Mouse (Mus musculus) hindlimb bud, embryonic 11.5 days (tissue): ENCODE measurements around the gene Grin2c.

ENCODE experiments used
- DNase-seq: peaks from one replicate; pipeline ENCODE4 v3.0.0-alpha.2; 2012; ENCODE audit warnings: low read depth, low spot score; ENCODE audit errors: extremely low spot score

Grin2c gene

GRCm38 (mm10) chr11:115232889-115233288, 34.2 kb downstream of the Grin2c start:
- DNase-seq = no peak

DNA sequence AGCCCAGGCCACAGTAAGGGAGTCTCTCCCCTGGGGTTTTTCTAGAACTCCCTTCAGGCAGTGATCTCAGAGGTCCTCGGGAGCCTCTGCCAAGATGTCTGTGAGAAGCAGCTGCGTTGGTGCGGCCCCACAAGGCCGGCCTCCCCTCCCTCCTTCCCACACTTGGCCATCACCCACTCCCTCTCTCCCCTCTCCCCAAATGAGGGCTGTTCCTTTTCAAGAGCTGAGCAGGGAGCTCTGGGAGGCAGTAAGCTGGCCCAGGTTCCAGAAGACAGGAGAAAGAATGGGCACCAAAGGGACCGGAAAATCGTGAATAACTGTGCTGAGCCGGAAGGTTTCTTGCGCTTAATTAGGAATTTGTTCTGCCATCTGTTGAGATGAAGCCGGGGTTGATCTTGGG, 35.1 kb downstream of the Grin2c start:
- no peak for DNase-seq

DNA sequence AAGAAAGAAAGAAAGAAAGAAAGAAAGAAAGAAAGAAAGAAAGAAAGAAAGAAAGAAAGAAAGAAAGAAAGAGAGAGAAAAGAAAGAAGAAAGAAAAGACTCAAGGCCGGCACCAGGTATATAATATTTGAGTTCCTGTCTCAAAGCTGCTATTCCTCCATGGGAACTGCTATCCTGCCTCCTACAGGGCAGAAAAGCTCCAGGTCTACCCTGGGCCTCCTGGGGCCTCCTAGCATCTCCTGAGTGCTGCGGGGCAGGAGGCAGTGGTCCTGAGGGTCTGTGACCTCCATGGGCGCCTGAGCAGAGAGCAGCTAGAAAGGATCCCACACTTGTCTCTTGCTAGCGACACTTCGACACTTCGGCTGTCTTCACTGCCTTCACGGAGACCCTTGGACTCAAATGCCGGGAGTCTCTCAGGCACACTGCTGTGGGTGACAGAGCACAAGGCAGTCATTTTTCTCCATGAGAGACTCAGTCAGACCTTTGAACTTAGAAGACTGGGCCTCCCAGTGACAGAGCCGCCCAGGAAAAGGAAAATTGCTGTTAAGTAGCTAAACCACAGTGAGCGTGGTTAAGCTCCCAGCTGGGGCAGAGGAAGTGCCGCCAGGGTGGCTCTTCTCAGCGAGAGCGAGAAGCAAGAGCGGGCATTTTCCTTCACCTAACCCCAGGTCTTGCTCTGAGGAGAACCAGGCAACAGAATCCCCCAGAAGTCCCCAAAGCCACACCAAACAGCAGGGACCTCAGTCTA, 35.7 kb downstream of the Grin2c start:
- DNase-seq = no peak

- no peak for DNase-seq
Measured at GRCm38 (mm10) chr11:115229021-115229930, 37.8 kb downstream of the Grin2c start.

- no peak for DNase-seq
Measured at GRCm38 (mm10) chr11:115228430-115228829, 38.6 kb downstream of the Grin2c start.

GRCm38 (mm10) chr11:115227640-115228039, 39.4 kb downstream of the Grin2c start:
- no peak for DNase-seq

DNA sequence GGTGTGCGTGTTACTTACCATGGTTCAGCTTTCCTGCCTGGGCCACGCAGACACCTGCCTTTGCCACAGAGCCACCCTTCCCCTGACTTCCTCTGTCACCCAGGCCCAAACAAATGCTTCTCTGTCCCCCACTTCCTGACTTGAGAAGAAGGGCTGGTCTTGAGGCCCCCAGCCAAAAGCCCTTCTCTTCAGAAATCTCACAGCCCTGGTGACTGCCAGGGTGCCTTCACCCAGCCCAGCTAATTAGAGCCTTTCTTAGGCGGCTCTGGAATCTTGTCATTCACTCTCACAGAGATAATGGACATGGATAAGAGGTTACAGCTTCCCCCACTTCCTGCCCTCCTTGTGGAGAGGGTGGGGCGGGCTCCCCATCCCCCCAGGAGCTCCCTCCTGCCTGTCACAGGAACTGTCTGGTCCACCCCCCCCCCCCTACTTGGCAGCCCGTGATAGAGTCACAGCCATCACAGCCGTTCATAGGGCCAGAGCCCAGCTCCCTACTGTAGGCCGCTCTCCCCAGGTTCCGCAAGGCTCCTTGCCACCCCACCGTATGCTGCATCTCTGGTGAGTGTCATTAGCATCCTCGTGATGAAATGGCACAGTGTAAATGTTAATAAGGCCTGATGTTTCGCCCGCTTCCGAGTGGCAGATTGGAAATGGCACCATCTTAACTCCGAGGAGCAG, 40.1 kb downstream of the Grin2c start:
- no peak for DNase-seq

- DNase-seq = no peak
Measured at GRCm38 (mm10) chr11:115225301-115225700, 41.7 kb downstream of the Grin2c start.

GRCm38 (mm10) chr11:115224889-115225288, 42.2 kb downstream of the Grin2c start:
- DNase-seq = no peak

GRCm38 (mm10) chr11:115223877-115224276, 43.2 kb downstream of the Grin2c start:
- DNase-seq = no peak

- DNase-seq = no peak
Measured at GRCm38 (mm10) chr11:115223451-115223850, 43.6 kb downstream of the Grin2c start.

DNA sequence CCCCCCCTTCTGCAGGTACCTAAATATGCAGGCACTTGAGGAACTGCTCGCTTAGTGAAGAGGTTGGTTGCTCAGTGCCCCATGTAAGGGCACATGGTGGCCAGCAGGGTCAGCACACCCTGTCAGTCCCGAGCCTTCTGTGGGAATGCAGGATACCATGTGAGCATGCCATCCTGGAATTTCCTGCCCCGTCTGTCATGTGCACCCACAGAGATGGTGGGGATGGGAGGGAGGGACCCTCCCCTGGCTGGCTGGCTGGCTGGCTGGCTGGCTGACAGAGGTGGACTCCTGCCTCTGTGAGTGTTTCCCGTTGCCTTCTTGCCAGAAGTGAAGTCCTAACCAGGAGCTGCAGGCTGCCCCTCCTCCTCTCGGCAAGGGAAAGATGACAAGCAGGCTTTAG, 44.5 kb downstream of the Grin2c start:
- no peak for DNase-seq

GRCm38 (mm10) chr11:115222077-115222476, 45.0 kb downstream of the Grin2c start:
- no peak for DNase-seq

DNA sequence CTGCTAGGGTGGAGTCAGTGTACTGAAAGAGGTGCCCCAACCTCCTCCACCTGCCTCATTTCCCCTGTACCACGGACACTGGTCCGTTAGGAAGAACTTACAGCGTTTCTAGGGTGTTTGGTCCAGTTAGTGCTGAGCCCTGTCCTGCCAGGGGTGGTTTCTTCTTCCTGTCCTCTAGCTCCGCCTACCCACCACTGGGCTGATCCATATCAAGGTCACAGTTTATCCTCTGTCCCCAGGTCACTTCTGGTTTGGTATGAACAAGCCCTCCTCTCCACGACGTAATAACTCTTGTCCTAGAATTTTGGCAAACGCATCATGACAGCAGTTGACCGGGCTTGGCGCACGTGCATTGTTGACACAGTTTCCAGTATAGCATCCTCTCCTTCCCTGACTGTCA, 47.4 kb downstream of the Grin2c start:
- no peak for DNase-seq

GRCm38 (mm10) chr11:115219263-115219662, 47.8 kb downstream of the Grin2c start:
- DNase-seq = no peak

DNA sequence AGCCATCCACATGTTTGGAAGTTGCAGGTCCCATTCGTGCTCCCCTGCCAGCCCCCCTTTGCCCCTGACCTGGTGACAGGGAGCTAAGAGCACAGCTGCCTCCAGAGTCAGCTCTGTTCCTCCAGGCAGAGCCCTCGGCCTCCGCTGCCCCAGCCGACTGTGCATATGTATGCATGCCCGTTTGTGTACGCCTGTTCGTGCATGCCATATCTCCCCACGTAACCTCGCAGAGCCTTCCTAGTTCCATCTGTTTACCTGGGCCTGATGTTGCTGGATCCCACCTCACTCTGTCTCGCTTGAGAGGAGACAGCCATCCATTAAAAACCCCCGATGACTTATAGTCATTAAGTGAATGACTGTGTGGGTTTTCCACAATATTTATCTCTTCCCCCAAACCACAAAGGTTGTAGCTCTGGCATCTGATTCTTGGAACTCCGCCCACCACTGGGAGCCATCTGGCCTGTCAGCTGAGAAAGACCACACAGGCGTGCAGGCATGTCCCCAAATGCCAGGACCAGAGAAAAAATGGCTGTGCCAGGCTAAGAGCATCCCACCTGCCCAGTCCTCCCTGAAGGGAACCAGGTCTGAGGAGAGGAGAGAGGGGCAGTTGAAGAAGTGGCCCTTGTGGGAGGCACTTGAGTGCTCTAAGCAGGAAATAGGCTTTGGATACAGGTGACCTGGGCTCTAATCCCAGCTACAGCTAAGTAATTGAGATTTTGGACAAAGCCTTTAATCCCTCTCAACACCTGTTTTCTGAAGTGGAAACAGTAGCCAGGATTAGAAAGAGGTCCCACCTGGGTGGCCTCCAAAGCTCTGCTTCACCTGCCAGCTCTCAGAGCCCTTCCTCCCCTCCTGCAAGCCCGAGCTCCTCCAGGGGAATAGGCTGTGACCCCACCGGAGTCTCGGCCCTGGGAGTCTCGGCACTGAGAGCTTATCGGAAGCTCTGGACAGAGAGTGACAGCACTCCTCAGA, 49.3 kb downstream of the Grin2c start:
- DNase-seq = no peak

DNA sequence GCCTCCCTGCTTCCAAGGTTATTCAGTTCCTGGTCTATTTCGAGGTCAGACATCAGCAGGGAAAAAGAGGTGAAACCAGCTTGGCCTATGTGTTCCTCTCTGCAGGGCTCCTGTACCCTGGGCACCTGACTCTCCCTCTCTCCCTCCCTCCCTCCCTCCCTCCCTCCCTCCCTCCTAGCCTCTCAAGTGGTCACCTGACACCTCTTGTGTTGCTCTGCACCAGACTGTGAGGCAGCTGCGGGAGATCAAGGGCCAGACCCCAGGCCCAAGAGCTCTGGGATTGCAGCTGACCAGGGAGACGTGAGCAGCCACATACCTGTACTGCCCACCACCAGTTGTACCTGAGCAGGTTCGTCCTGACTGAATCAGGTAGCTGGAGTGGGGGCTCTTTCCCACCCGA, 51.9 kb downstream of the Grin2c start:
- DNase-seq = no peak

DNA sequence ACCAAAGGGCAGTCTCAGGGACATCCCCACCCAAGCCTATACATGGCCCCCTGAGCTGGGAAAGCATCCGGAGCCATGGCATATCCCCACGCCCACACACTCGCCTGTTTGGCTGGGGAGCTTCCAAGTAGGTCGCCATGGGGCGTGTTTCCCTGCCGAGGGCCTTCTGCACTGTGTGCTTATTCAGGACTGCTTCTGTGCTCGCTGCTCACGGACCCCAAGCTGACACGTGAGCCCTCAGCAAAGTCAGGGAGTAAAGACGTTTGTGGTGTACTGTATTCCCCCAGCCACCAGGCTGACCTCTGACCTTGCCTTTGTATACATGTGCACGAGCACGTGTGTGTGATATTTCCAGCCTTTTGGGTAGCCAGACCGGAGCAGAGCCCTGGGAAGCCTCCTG, 54.9 kb downstream of the Grin2c start:
- no peak for DNase-seq

GRCm38 (mm10) chr11:115209958-115210357, 57.1 kb downstream of the Grin2c start:
- DNase-seq = no peak
